Mouse (Mus musculus) heart, embryonic 12.5 days (tissue): Measurements from ENCODE around the gene Tspan4. TPM values are rescaled to one million over a fixed set of nuclear protein-coding genes. Genes with fewer than 3 reads are reported as not detected.
A peak's percentile ranks its signal among the peaks of the same experiment; 100 is the strongest.

Source experiments
- ATAC-seq: fragments of 200-750 bp; cut with Nextera tagmentation; 2 replicates; pipeline ENCODE4 v1.8.0; 2017; ENCODE audit warnings: moderate TSS enrichment, moderate library complexity; ENCODE audit not compliant: insufficient number of reproducible peaks, low FRiP score
- H3K27ac ChIP-seq: fragments of 300-500 bp; sonication (generic); 2 replicates; pipeline ENCODE4 v1.5.1; 2016; ENCODE audit warnings: mild to moderate bottlenecking, moderate library complexity; ENCODE audit not compliant: poor library complexity, severe bottlenecking
- H3K27me3 ChIP-seq: fragments of 300-500 bp; sonication (generic); replicated peaks from 2 replicates; pipeline ENCODE4 v1.6.1; 2016; ENCODE audit warnings: mild to moderate bottlenecking, moderate library complexity
- H3K36me3 ChIP-seq: fragments of 300-500 bp; sonication (generic); 2 replicates; pipeline ENCODE4 v1.6.1; 2016; ENCODE audit warnings: mild to moderate bottlenecking, moderate library complexity
- H3K4me1 ChIP-seq: fragments of 300-500 bp; sonication (generic); replicated peaks from 2 replicates; pipeline ENCODE4 v1.6.1; 2016; ENCODE audit warnings: mild to moderate bottlenecking
- H3K4me2 ChIP-seq: fragments of 300-500 bp; sonication (generic); 2 replicates; pipeline ENCODE4 v1.6.1; 2016; ENCODE audit warnings: mild to moderate bottlenecking, moderate library complexity
- H3K4me3 ChIP-seq: fragments of 300-500 bp; sonication (generic); 2 replicates; pipeline ENCODE4 v1.5.1; 2016; ENCODE audit warnings: mild to moderate bottlenecking
- H3K9ac ChIP-seq: fragments of 300-500 bp; sonication (generic); 2 replicates; pipeline ENCODE4 v1.6.1; 2016; ENCODE audit warnings: mild to moderate bottlenecking, moderate library complexity
- H3K9me3 ChIP-seq: fragments of 300-500 bp; sonication (generic); replicated peaks from 2 replicates; pipeline ENCODE4 v1.6.1; 2016; ENCODE audit warnings: mild to moderate bottlenecking, moderate library complexity
- WGBS: fragments of 180-500 bp; shearing (Covaris S2); methylation state at CpG from one replicate; pipeline ENCODE4 v1.1.7; 2016; 5-methylcytosine and 5-hydroxymethylcytosine counted together
- polyA plus RNA-seq: library from polyadenylated mRNA; unstranded; fragments of >200 nt; fragmentation: Nextera tagmentation; extraction: Ambion mirVana; gene quantifications from 2 replicates; pipeline ENCODE4 v1.2.1, GENCODE M21; 2016

The Tspan4 gene
- polyA plus RNA-seq, 1 experiment from 2014 or later, result 57.5 TPM

GRCm38 (mm10) chr7:141469901-141470636, 5.0 kb upstream of the Tspan4 start:
- Histone ChIP-seq H3K9me3 (no peaks in the 10 kb centered on the region), H3K9ac (peak overlapping the region; percentile 87), H3K27me3 (peaks cover 11% of the 10 kb centered on the region), H3K27ac (peak overlapping the region; percentile 99; the same call in 1 of the 2 replicates), H3K4me1 (peaks cover 57% of the 10 kb centered on the region), H3K36me3 (peaks cover 36% of the 10 kb centered on the region), H3K4me3 (0 out of 2 replicates have a peak overlapping the region, but pooled peaks have one; percentile 73), H3K4me2 (peak overlapping the region; percentile 93; the same call in 1 of the 2 replicates)
- 84% methylated on average over 18 of the region's 18 CpGs for WGBS
- ATAC-seq, result no peak

- Histone ChIP-seq H3K9ac (no peak overlapping the region), H3K4me3 (no peak overlapping the region), H3K27ac (no peak overlapping the region), H3K4me2 (no peak overlapping the region), H3K4me1 (peaks cover 53% of the 10 kb centered on the region), H3K27me3 (peaks cover 6% of the 10 kb centered on the region), H3K9me3 (no peaks in the 10 kb centered on the region), H3K36me3 (peaks cover 36% of the 10 kb centered on the region)
- 92% methylated on average over 10 of the region's 10 CpGs for WGBS
- no peak for ATAC-seq
Measured at GRCm38 (mm10) chr7:141470637-141470944, 4.4 kb upstream of the Tspan4 start.

- no peak overlapping the region for H3K9ac ChIP-seq
- H3K9me3 ChIP-seq, result no peaks in the 10 kb centered on the region
- peaks cover 36% of the 10 kb centered on the region for H3K36me3 ChIP-seq
- no peak overlapping the region for H3K4me3 ChIP-seq
- H3K4me2 ChIP-seq, result no peak overlapping the region
- peak overlapping the region; percentile 8; the same call in 1 of the 2 replicates for H3K27ac ChIP-seq
- no peaks in the 10 kb centered on the region for H3K27me3 ChIP-seq
- H3K4me1 ChIP-seq, result peaks cover 54% of the 10 kb centered on the region
- WGBS, result 93% methylated on average over 1 of the region's 1 CpGs
- no peak for ATAC-seq
Measured at GRCm38 (mm10) chr7:141471236-141471635, 3.8 kb upstream of the Tspan4 start.

- no peak overlapping the region for H3K4me2 ChIP-seq
- H3K27me3 ChIP-seq, result no peaks in the 10 kb centered on the region
- H3K36me3 ChIP-seq, result peaks cover 36% of the 10 kb centered on the region
- H3K4me3 ChIP-seq, result no peak overlapping the region
- peaks cover 57% of the 10 kb centered on the region for H3K4me1 ChIP-seq
- no peak for ATAC-seq
- no peaks in the 10 kb centered on the region for H3K9me3 ChIP-seq
- no peak overlapping the region for H3K9ac ChIP-seq
- WGBS, result 76% methylated on average over 6 of the region's 6 CpGs
- H3K27ac ChIP-seq, result no peak overlapping the region
Measured at GRCm38 (mm10) chr7:141472226-141472625, 2.8 kb upstream of the Tspan4 start.

- no peak overlapping the region for H3K9ac ChIP-seq
- H3K4me3 ChIP-seq, result no peak overlapping the region
- no peak for ATAC-seq
- H3K4me2 ChIP-seq, result no peak overlapping the region
- no peak overlapping the region for H3K27ac ChIP-seq
- 85% methylated on average over 6 of the region's 6 CpGs for WGBS
- peaks cover 36% of the 10 kb centered on the region for H3K36me3 ChIP-seq
- no peaks in the 10 kb centered on the region for H3K9me3 ChIP-seq
- no peaks in the 10 kb centered on the region for H3K27me3 ChIP-seq
- H3K4me1 ChIP-seq, result peaks cover 62% of the 10 kb centered on the region
Measured at GRCm38 (mm10) chr7:141472763-141473162, 2.3 kb upstream of the Tspan4 start.

GRCm38 (mm10) chr7:141474160-141474559, 880 bp upstream of the Tspan4 start:
- 9% methylated on average over 5 of the region's 5 CpGs for WGBS
- H3K9me3 ChIP-seq, result no peaks in the 10 kb centered on the region
- peak overlapping the region; percentile 80 for H3K4me3 ChIP-seq
- peak overlapping the region; percentile 84 for H3K4me2 ChIP-seq
- no peak for ATAC-seq
- peaks cover 60% of the 10 kb centered on the region for H3K4me1 ChIP-seq
- H3K9ac ChIP-seq, result peak overlapping the region; percentile 83
- no peak overlapping the region for H3K27ac ChIP-seq
- H3K36me3 ChIP-seq, result peaks cover 35% of the 10 kb centered on the region
- H3K27me3 ChIP-seq, result no peaks in the 10 kb centered on the region

- ATAC-seq, result 0 out of 2 replicates have a peak, but pooled peaks have one; percentile 10
- peaks cover 19% of the 10 kb centered on the region for H3K36me3 ChIP-seq
- H3K27me3 ChIP-seq, result no peaks in the 10 kb centered on the region
- peak overlapping the region; percentile 93 for H3K27ac ChIP-seq
- H3K4me1 ChIP-seq, result peaks cover 54% of the 10 kb centered on the region
- peak overlapping the region; percentile 80 for H3K4me3 ChIP-seq
- peak overlapping the region; percentile 83 for H3K9ac ChIP-seq
- peak overlapping the region; percentile 84 for H3K4me2 ChIP-seq
- H3K9me3 ChIP-seq, result no peaks in the 10 kb centered on the region
- WGBS, result under 1% methylated on average over 12 of the region's 12 CpGs
Measured at GRCm38 (mm10) chr7:141475805-141476158, 742 bp downstream of the Tspan4 start.

- ATAC-seq, result peak; percentile 63
- H3K27ac ChIP-seq, result peak overlapping the region; percentile 93
- H3K4me1 ChIP-seq, result peaks cover 60% of the 10 kb centered on the region
- H3K36me3 ChIP-seq, result peaks cover 13% of the 10 kb centered on the region
- H3K27me3 ChIP-seq, result no peaks in the 10 kb centered on the region
- peak overlapping the region; percentile 80 for H3K4me3 ChIP-seq
- no peaks in the 10 kb centered on the region for H3K9me3 ChIP-seq
- peak overlapping the region; percentile 84 for H3K4me2 ChIP-seq
- WGBS, result 0% methylated on average over 17 of the region's 17 CpGs
- H3K9ac ChIP-seq, result peak overlapping the region; percentile 83
Measured at GRCm38 (mm10) chr7:141476226-141476980, 1.4 kb downstream of the Tspan4 start.

- 0 out of 2 replicates have a peak, but pooled peaks have one; percentile 0 for ATAC-seq
- no peaks in the 10 kb centered on the region for H3K9me3 ChIP-seq
- H3K9ac ChIP-seq, result peak overlapping the region; percentile 83
- H3K36me3 ChIP-seq, result peaks cover 9% of the 10 kb centered on the region
- H3K4me1 ChIP-seq, result peaks cover 63% of the 10 kb centered on the region
- H3K27ac ChIP-seq, result peak overlapping the region; percentile 93
- H3K4me2 ChIP-seq, result peak overlapping the region; percentile 84
- 12% methylated on average over 7 of the region's 7 CpGs for WGBS
- H3K4me3 ChIP-seq, result peak overlapping the region; percentile 80
- H3K27me3 ChIP-seq, result no peaks in the 10 kb centered on the region
Measured at GRCm38 (mm10) chr7:141476981-141477370, 1.9 kb downstream of the Tspan4 start.

- H3K9ac ChIP-seq, result peak overlapping the region; percentile 83
- peak; percentile 16 for ATAC-seq
- H3K27me3 ChIP-seq, result peaks cover 5% of the 10 kb centered on the region
- peak overlapping the region; percentile 93 for H3K27ac ChIP-seq
- WGBS, result 35% methylated on average over 4 of the region's 4 CpGs
- peak overlapping the region; percentile 80; the same call in 1 of the 2 replicates for H3K4me3 ChIP-seq
- peaks cover 71% of the 10 kb centered on the region for H3K4me1 ChIP-seq
- H3K36me3 ChIP-seq, result peaks cover 2% of the 10 kb centered on the region
- H3K9me3 ChIP-seq, result no peaks in the 10 kb centered on the region
- peak overlapping the region; percentile 84 for H3K4me2 ChIP-seq
Measured at GRCm38 (mm10) chr7:141477578-141478269, 2.7 kb downstream of the Tspan4 start.

GRCm38 (mm10) chr7:141478270-141478748, 3.3 kb downstream of the Tspan4 start:
- H3K9me3 ChIP-seq, result no peaks in the 10 kb centered on the region
- WGBS, result 40% methylated on average over 5 of the region's 5 CpGs
- peaks cover 10% of the 10 kb centered on the region for H3K27me3 ChIP-seq
- H3K4me2 ChIP-seq, result peak overlapping the region; percentile 84
- ATAC-seq, result no peak
- H3K27ac ChIP-seq, result peak overlapping the region; percentile 93
- H3K4me3 ChIP-seq, result no peak overlapping the region
- H3K4me1 ChIP-seq, result peaks cover 72% of the 10 kb centered on the region
- H3K9ac ChIP-seq, result peak overlapping the region; percentile 17
- no peaks in the 10 kb centered on the region for H3K36me3 ChIP-seq
